Mouse (Mus musculus): Measurements from ENCODE around the gene Pus7.

Gene Pus7

DNA sequence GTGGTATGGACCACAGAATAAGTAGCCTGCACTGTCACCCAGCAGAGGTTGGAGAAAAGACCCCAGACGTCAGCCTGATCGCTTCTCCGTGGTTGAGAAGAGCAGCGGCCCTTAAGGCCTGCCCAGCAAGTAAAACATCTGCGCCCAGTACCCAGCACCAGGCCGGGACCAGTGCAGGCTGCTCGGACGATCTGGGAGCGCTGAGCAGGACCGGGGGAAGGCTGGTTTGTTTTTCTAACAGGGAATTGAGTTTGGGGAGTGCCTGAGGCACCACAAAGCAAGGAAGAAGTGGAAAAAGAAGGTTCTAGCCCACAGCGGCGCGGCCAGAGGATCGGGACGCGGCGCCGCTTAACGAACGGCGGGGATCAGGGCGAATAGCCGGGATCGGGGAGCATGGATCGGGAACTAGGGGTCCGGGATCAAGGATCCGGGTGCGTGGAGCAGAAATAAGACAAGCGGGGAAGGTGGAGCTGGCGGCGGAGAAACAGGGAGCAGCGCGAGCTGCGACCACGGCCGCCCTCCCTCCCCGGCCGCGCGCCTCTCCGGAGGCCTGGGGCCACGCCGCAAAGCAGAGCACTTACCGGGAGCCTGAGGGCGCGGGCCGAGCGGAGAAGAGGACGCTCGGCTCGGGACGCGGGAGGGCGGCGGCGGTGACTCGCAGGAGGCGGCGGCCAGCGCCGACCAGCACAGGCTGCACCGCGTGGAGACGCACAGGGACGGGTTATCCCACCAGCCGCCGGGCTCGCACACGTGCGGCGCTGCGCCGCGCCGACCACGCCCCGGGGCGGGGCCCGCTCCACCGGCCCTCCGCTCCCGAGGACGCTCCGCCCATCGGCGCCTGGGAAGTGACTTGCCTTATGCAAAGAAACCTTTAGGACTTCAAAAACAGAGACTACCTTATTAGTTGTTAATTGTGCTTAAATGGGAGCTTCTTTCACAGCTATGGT is at the start of gene Pus7:
Gene Pus7 (minus strand): TSS at position 781 of the 947 bp plus-strand sequence.
- in situ Hi-C loops (cut with MseI, MboI) = no loop called here

DNA sequence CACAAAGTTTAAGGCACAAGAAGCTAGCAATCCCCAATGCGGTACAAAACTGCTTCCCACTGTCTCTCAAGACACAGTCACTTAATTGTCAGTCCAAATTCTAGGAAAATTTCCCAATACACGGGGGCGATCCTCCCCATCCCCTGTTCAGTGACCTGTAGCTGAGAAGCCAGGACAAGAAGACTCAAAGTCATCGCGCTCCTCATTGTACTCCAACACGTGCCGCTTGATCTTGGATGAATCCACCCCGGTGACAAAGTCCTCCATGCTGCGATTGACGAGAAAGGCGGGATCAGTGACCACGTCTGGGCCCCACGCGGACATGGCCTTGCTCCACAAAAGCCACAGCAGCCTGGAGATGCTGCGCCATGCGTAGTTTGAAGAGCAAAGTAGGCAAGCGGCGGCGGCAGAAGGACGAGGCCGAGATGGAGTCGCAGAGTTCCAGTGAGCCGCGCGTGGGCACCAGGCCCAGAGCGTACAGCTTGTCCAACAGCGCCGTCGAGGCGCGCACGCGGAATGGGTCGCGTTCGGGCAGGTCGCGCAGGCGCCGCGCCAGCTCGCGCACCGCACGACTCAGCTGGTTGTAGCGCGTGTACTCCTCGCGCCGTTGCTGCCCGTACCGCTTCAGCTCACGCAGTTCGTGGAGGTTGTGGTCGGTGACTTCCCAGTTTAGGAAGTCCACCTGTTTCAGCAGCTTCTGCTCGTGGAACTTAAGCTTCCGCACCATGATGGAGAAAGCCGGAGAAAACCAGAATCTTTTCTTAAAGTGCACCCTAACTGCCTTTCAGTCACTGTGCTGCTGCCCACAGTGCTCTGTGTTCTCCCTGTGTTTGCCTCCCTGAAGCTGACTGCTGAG is 47.6 kb upstream of the Pus7 start:
- in situ Hi-C loops (cut with MseI, MboI) = no loop called here

DNA sequence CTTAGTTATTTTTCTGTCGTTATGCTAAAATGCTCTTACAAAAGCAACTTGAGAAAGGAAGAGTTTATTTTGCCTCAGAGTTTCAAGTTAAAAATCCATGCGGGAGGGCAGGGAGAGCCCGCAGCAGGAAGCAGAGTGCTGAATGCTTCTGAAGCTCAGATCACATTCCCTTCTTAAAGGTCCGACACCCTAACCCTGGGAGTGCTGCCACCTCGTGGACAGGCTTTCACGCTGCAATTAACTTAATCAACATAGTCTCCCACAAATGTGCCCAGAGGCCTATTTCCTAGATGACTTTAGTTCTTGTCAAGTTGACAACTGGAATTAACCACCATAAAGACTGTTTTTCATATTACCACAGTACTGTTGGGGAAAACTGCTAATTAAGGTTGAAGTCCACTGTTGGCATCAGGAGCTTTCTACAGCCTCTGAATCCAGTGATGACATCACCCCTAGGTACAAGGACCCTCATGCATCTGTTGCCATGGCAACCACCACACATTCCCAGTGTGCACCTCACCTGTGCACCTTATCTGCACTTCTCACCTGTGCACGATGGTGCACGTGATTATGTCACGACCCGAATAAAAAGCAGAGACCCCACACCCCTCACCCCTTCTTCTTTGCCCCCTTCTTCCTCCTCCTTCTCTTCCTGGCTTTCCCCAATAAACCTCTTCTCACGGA is 43.0 kb upstream of the Pus7 start:
- in situ Hi-C loops (cut with MseI, MboI) = no loop called here

DNA sequence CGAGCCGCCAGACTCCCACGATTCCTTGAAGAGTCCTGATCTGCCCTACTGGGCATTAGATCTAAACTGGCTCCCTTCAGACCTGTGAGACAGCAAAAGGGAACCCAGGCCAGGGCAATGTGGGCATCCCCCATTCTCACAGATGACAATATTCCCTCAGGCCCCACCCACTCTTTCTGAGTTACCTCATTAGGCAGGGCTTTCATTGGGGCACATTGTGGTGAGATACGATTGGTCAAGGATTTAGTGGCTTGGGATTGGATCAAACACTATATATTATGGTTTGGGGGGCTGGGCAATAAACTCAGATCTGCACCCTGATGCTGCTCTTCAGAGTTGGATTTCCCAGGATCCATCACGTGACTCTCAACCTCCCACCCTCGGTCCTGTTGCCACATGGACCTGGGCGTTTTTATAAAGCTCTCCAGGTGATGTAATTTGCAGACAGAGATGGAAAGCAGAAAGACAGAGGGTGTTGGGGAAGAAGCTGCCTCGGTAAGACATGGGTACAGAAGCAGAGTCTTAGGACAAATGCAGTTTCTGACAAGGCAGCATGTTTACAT is 40.7 kb upstream of the Pus7 start:
- in situ Hi-C loops (cut with MseI, MboI) = no loop called here

DNA sequence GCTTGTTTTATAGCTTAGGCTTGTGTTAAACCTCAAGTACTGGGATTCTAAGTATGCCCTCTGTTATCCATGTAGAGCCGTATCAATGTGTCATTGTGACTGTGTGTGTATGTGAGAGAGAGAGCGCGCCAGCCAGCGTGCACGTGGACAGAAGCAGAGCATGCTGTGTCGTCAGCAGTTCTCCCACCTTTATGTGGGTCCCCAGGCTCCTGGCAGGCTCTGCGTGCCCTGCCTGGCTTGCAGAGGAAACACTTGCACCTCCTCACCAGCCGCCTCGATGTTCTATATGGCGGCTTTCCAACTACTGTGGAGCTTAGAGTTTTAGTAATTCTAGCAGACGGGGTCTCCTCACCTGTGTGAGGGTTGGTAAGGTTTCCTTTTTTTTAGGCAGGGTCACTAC is 38.8 kb upstream of the Pus7 start:
- in situ Hi-C loops (cut with MseI, MboI) = no loop called here

DNA sequence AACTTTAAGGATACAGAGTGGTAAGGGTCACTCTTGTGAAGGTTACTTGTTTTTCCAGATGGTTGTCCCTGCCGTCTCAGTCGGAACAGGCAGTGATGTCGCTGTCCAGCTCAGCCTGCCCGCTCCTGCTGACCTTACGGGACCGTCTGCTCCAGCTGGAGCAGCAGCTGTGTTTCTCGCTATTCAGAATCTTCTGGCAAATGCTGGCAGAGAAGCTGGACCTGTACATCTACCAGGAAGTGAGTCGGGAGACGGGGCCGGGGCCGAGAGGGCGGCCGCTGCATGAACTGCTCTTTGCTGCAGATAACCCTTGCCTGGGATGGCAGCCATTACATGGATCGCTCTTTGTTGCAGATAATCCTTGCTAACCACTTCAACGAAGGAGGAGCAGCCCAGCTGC is 33.2 kb upstream of the Pus7 start:
- in situ Hi-C loops (cut with MseI, MboI) = no loop called here

DNA sequence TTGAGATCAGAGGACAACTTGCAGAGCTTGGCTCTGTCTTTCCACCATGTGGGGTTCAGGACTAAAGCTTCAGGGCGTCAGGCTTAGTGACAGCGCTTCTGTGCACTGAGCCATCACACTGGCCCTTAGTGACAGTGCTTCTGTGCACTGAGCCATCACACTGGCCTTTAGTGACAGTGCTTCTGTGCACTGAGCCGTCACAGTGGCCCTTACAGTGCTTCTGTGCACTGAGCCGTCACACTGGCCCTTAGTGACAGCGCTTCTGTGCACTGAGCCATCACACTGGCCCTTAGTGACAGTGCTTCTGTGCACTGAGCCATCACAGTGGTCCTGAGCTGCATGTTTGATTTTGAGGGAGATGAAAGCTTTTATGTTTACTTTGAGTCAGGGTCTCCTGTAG is 31.3 kb upstream of the Pus7 start:
- in situ Hi-C loops (cut with MseI, MboI) = no loop called here

DNA sequence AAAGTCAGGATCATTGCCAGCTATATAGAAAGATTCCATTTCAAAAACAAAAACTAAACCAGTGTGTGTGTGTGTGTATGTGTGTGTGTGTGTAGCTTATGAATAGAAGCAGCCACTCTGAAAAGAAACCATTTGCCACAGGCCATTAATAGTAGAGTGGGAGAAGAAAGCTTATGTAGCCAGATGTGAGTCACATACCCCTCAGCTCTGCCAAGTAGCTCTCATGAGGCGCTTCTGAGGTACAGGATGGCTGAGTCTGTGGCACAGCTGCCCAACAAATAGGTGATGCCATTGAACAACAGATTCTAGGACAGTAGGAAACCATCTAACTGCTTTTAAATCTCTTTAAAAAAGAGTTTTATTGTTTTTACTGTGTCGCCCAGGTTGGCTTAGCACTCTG is 9.2 kb upstream of the Pus7 start:
- in situ Hi-C loops (cut with MseI, MboI) = no loop called here

DNA sequence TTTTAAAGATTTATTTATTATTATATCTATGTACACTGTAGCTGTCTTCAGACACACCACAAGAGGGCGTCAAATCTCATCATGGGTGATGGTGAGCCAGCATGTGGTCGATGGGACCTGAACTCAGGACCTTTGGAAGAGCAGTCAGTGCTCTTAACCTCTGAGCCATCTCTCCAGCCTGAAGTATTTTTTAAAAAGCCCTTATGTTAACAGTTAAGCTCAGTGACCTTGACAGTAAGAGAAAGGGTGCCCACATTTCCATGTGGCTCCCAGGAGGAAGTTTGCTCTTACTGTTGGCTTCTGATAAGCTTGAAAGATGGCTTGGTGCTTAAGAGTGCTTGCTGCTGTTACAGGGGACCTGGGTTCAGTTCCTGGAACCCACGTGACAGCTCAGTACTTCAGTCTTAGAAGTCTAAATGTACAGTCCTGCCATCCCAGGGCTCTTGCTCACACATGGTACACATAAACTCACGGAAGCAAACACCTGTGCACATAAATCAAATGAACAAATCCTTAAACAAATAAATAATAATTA is 5.6 kb upstream of the Pus7 start:
- in situ Hi-C loops (cut with MseI, MboI) = no loop called here

DNA sequence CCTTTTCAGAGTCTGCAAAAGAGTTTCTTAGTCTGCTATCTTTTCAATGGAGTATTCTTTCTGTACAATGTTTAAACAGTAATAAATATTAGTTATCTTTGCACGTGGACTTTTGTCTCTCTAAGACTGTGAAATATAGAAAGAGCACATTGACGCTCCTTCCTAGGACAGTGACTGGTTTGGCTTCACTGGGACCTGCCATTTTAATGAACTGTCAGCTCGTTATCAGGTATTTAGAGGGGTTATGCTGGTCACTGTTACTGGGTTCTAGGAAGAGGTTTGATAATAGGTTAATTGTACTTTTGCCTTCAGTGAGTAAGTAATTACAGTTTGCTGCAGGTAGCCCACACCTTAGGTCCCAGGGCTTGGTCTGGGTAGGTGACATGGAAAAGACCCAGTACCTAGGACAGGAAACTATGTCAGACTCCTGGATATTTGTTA is 4.9 kb upstream of the Pus7 start:
- in situ Hi-C loops (cut with MseI, MboI) = no loop called here

DNA sequence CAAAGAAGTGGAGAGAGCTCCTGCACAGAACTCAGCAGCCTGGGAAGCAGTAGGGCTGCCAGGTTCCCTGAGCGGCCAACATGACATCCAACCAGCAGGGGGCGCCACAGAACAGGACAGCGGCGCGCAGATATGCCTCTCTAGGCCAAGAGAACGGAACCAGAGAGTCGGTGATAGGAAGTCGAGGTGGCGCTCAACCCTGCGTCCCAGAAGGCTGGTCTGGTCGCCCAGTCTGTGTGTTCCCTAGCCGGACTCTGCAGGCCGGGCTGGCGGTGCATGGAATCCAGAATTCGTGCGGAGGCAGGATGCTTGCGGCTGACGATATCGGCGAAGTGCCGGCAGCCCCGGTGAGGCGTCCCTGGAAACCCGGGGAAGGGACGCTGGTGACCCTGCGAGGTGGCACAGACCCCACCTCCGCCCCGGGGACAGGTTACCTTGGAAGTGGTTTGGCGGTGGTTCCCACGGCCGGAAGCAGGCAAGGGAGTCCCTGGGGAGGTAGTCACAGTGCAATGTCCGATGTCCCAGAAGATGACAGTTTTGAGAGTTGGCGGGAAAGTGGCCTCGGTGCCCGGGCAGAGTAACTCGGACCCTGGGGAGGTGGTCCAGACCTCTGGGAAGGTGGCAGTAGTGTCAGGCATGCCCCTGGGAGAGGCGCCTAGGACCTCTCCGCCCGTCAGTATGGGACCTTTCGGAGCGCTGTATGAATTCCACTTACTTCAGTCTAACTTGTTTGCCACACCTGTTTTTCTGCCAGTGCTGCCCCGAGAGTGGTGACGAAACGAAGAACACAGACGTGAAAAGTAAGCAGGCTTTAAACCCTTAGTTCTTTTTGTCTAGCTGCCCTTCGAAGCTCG is 4.3 kb upstream of the Pus7 start, which contains the start of gene Rint1:
Gene Rint1 (plus strand): TSS at position 176 of the 854 bp plus-strand sequence.
- in situ Hi-C loops (cut with MseI, MboI) = no loop called here

DNA sequence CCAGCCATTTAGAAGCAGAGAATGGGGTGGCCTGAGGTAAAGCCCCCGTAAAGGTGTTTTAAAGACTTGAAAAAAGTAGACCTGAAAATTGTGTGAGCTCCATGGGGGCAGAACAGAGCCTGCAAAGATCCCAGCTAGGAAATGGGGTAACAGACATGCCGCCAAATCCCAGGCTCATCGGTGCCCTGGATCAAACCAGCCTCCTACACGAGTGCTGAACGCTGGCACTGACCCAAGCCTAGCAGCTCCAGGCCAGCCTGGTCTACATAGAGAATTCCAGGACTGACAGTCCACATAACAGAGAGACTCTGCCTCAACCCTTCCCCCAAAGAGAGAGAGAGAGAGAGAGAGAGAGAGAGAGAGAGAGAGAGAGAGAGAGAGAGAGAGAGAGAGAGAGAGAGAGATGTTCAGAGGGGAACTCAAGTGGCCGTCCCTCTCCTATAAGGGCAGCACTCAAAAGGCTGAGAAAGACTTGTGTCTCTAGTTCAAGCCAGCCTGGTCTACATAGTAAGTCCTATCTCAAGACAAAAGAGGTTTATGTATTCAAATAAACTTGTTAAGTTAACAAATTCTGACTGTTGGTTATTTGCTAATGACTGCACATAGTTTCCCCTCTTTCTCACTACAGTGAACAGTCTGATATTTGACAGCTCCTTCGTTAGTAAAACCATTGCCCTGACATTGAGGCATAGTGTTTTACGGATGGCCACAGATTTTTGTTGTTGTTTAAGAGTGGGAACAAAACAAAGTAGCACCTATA is 1.3 kb downstream of the Pus7 start:
- in situ Hi-C loops (cut with MseI, MboI) = no loop called here

DNA sequence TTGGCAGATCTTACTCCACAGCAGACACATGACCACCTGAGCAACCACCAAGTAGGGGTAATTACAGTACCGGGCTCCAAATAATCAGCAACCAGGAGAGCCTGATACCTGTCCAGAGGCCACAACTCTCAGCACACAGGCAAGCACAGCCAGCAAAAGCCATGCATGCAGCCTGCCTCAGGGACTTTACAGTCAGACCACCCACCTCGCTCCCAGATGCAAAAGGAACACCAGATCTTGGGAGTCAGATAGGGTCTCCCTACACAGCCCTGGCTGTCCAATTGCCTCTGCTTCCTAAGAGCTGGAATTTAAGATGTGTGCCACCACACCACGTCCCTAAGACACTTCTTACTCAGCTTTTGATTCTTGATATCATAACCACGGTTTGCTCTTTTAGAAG is 2.3 kb downstream of the Pus7 start:
- in situ Hi-C loops (cut with MseI, MboI) = no loop called here

DNA sequence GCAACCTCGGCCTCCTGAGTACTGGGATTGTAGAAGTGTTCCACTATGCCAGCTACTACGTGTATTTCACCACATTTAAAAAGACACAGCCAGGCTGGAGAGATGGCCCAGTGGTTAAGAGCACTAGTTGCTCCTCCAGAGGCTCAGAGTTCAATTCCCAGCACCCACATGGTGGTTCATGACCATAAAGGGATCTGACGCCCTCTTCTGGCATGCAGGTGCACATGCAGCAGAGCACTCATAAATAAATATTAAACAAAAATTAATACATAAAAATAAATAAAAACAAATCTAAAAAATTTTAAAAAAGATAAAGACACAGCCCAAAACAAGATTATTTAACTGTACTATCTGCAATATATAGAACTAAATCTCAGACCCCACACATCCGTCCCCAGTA is 3.0 kb downstream of the Pus7 start:
- in situ Hi-C loops (cut with MseI, MboI) = no loop called here

DNA sequence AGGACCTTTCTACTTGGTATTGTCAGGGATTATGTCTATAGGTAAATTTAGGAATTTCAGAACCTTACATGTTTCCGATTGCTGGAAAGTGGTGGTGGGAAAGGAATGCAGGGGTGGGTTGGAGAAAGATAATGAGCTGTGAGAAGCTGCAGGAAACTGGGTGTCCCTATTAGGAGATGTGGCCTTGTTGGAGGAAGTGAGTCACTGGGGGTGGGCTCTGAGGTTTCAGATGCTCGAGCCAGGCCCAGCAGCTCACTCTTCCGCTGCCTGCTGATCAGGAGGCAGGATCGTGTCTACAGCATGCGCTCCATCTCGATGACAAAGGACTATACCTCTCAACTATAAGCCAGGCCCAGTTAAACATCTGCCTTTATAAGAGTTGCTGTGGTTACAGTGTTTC is 9.3 kb downstream of the Pus7 start:
- in situ Hi-C loops (cut with MseI, MboI) = no loop called here

DNA sequence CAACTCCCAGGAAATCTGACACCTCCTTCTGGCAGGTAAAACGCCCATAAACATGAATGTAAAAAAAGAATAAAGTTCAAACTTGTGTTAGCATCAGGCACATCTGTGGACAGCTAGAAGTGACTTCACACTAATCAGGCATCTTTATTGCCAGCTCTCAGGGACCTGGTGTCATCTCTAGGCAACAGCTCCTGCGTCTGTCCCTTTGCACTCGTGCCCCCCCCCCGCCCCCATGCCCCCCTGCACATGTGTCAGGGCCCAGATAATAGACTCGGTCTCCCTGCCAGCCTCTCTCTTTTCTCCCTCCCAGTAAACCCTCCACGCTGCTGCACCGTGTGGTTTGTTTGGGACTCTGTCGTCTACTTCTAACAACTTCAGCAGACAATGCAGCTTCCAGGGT is 12.4 kb downstream of the Pus7 start:
- in situ Hi-C loops (cut with MseI, MboI) = no loop called here

DNA sequence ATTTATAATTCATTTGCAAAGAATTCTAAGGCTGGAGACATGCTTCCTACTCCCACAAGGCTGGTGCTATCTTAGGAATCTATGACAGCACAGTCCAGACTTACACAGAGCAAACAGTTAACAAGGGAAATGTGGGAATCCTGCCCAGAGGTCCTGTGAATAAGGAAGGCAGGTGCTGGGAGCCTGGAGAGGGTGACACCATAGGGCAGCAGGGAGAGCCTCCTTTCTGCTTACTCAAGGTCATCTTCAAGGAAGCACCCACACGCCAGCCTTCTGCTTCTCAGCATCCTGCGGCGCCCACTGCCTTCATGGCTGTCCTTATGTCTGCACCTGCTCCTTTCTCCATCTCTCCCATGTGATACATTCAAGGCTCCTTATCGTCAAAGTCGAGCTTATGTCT is 19.0 kb downstream of the Pus7 start:
- in situ Hi-C loops (cut with MseI, MboI) = no loop called here

DNA sequence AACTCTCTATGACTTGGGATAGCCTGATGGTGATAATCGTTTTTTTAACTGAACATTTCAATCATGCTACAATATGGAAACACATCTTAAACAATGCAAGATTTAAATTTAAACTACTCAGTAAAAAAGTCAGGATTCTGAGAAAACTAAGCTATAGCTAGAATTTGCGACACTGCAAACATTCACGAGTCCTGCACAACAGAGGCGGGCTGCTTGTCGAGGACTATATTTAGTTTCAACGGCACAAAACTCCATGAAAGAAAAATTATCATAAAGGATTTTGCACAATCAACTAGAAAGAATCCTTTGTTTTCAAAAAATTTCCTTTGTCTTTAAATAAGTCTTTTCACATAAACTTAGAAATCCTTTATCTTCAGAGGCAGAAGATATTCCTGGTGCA is 21.0 kb downstream of the Pus7 start:
- in situ Hi-C loops (cut with MseI, MboI) = no loop called here

DNA sequence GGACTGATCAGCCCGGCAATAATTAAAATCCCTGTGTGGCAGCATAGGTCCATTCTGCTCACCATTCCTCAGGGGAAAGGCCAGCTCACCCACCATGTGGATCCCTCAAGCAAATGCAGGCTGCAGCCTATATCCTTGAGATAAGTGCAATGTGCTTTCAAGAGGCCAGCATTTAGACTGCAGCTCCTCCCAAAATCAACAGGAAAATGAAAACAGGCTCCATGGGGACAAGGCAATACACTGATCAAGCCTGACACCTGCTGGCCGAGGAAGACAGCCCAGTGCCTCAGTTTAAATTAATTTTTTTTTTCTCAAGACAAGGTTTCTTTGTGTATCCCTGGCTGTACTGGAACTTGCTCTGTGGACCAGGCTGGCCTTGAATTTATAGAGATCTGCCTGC is 24.9 kb downstream of the Pus7 start:
- in situ Hi-C loops (cut with MseI, MboI) = no loop called here

DNA sequence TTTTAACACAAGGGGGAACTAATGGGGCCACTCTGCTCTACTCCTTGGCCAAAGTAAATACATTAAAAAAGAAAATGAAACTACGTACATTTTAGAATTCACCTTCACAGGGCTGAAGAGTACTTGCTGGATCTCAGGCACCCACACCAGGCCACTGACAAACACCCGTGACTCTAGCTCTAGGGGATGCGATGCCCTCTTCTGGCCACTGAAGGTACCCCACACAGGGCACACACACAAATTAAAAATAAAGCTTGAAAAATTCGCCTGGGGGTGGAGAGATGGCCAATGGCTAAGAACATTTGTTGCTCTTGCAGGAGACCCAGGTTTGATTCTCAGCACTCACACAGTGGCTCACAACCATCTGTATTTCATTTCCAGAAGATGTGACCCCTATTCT is 27.1 kb downstream of the Pus7 start:
- in situ Hi-C loops (cut with MseI, MboI) = no loop called here
